Mouse (Mus musculus) midbrain, embryonic 10.5 days (tissue): ENCODE results near the gene Prkce. TPM values are rescaled to one million over a fixed set of nuclear protein-coding genes. Genes with fewer than 3 reads are reported as not detected.

ENCODE experiments used
- DNase-seq: peaks from one replicate; pipeline ENCODE4 v3.0.0-alpha.2; 2017; ENCODE audit warnings: low spot score
- H3K27ac ChIP-seq: fragments of 300-500 bp; sonication (generic); replicated peaks from 2 replicates; pipeline ENCODE4 v1.5.1; 2016; ENCODE audit warnings: mild to moderate bottlenecking
- H3K27me3 ChIP-seq: fragments of 300-500 bp; sonication (generic); 2 replicates; pipeline ENCODE4 v1.6.1; 2016; ENCODE audit warnings: low read depth, mild to moderate bottlenecking; ENCODE audit not compliant: poor library complexity, severe bottlenecking
- H3K36me3 ChIP-seq: fragments of 300-500 bp; sonication (generic); 2 replicates; pipeline ENCODE4 v1.6.1; 2016; ENCODE audit warnings: mild to moderate bottlenecking, moderate library complexity
- H3K4me1 ChIP-seq: fragments of 300-500 bp; sonication (generic); 2 replicates; pipeline ENCODE4 v1.6.1; 2016
- H3K4me3 ChIP-seq: fragments of 300-500 bp; sonication (generic); 2 replicates; pipeline ENCODE4 v1.5.1; 2016; ENCODE audit warnings: mild to moderate bottlenecking, moderate library complexity
- H3K9me3 ChIP-seq: fragments of 300-500 bp; sonication (generic); replicated peaks from 2 replicates; pipeline ENCODE4 v1.6.1; 2016; ENCODE audit warnings: mild to moderate bottlenecking
- WGBS: fragments of 180-500 bp; shearing (Covaris S2); methylation state at CpG from one replicate; pipeline ENCODE4 v1.1.7; 2016; 5-methylcytosine and 5-hydroxymethylcytosine counted together
- polyA plus RNA-seq: library from polyadenylated mRNA; unstranded; fragments of >200 nt; fragmentation: Nextera tagmentation; extraction: Ambion mirVana; gene quantifications from 2 replicates; pipeline ENCODE4 v1.2.1, GENCODE M21; 2016

Prkce gene
- polyA plus RNA-seq, 1 experiment from 2014 or later: 2.9 TPM

- 50% methylated on average over 22 of the region's 22 CpGs for WGBS
- Histone ChIP-seq H3K27ac (0 out of 2 replicates have a peak overlapping the region, but pooled peaks have one; percentile 4), H3K27me3 (no peaks in the 10 kb centered on the region), H3K4me3 (no peak overlapping the region), H3K9me3 (no peaks in the 10 kb centered on the region), H3K36me3 (no peaks in the 10 kb centered on the region), H3K4me1 (peaks cover 22% of the 10 kb centered on the region)
- peak; percentile 58 for DNase-seq
These were observed 368.5 kb downstream of the Prkce start for GRCm38 (mm10) chr17:86535827-86536656.

GRCm38 (mm10) chr17:86539881-86540430 is 372.4 kb downstream of the Prkce start:
- no peaks in the 10 kb centered on the region for H3K36me3 ChIP-seq
- H3K4me1 ChIP-seq: peaks cover 8% of the 10 kb centered on the region
- H3K27ac ChIP-seq: no peak overlapping the region
- no peak for DNase-seq
- 94% methylated on average over 18 of the region's 18 CpGs for WGBS
- no peaks in the 10 kb centered on the region for H3K27me3 ChIP-seq
- no peaks in the 10 kb centered on the region for H3K9me3 ChIP-seq
- H3K4me3 ChIP-seq: no peak overlapping the region

- Histone ChIP-seq H3K4me3 (no peak overlapping the region), H3K4me1 (no peaks in the 10 kb centered on the region), H3K36me3 (no peaks in the 10 kb centered on the region), H3K27ac (no peak overlapping the region), H3K9me3 (no peaks in the 10 kb centered on the region), H3K27me3 (no peaks in the 10 kb centered on the region)
- 67% methylated on average over 7 of the region's 7 CpGs for WGBS
- no peak for DNase-seq
These were observed 378.9 kb downstream of the Prkce start for GRCm38 (mm10) chr17:86546529-86546928.

GRCm38 (mm10) chr17:86549128-86549527 is 381.5 kb downstream of the Prkce start:
- 92% methylated on average over 10 of the region's 10 CpGs for WGBS
- Histone ChIP-seq H3K27me3 (no peaks in the 10 kb centered on the region), H3K4me1 (0 out of 2 replicates have a peak, but pooled peaks cover 5% of the 10 kb centered on the region), H3K36me3 (no peaks in the 10 kb centered on the region), H3K27ac (no peak overlapping the region), H3K9me3 (no peaks in the 10 kb centered on the region), H3K4me3 (no peak overlapping the region)
- no peak for DNase-seq

GRCm38 (mm10) chr17:86551561-86551960 is 384.0 kb downstream of the Prkce start:
- no peaks in the 10 kb centered on the region for H3K36me3 ChIP-seq
- no peaks in the 10 kb centered on the region for H3K9me3 ChIP-seq
- no peak overlapping the region for H3K27ac ChIP-seq
- 0 out of 2 replicates have a peak, but pooled peaks cover 5% of the 10 kb centered on the region for H3K4me1 ChIP-seq
- H3K27me3 ChIP-seq: no peaks in the 10 kb centered on the region
- no peak for DNase-seq
- WGBS: 81% methylated on average over 10 of the region's 10 CpGs
- no peak overlapping the region for H3K4me3 ChIP-seq

GRCm38 (mm10) chr17:86551995-86552394 is 384.4 kb downstream of the Prkce start:
- no peak overlapping the region for H3K4me3 ChIP-seq
- 0 out of 2 replicates have a peak, but pooled peaks cover 5% of the 10 kb centered on the region for H3K4me1 ChIP-seq
- 78% methylated on average over 6 of the region's 6 CpGs for WGBS
- H3K36me3 ChIP-seq: no peaks in the 10 kb centered on the region
- no peak for DNase-seq
- no peaks in the 10 kb centered on the region for H3K9me3 ChIP-seq
- H3K27ac ChIP-seq: no peak overlapping the region
- H3K27me3 ChIP-seq: no peaks in the 10 kb centered on the region

- WGBS: 78% methylated on average over 15 of the region's 15 CpGs
- Histone ChIP-seq H3K4me1 (no peaks in the 10 kb centered on the region), H3K27ac (no peak overlapping the region), H3K9me3 (no peaks in the 10 kb centered on the region), H3K36me3 (no peaks in the 10 kb centered on the region), H3K4me3 (no peak overlapping the region), H3K27me3 (no peaks in the 10 kb centered on the region)
- DNase-seq: no peak
These were observed 391.8 kb downstream of the Prkce start for GRCm38 (mm10) chr17:86559206-86559891.

GRCm38 (mm10) chr17:86560499-86560898 is 392.9 kb downstream of the Prkce start:
- DNase-seq: no peak
- Histone ChIP-seq H3K4me1 (no peaks in the 10 kb centered on the region), H3K4me3 (no peak overlapping the region), H3K36me3 (no peaks in the 10 kb centered on the region), H3K9me3 (no peaks in the 10 kb centered on the region), H3K27ac (no peak overlapping the region), H3K27me3 (no peaks in the 10 kb centered on the region)
- 89% methylated on average over 3 of the region's 3 CpGs for WGBS

GRCm38 (mm10) chr17:86570491-86570890 is 402.9 kb downstream of the Prkce start:
- no peaks in the 10 kb centered on the region for H3K36me3 ChIP-seq
- DNase-seq: no peak
- H3K27ac ChIP-seq: no peak overlapping the region
- H3K4me3 ChIP-seq: no peak overlapping the region
- no peaks in the 10 kb centered on the region for H3K27me3 ChIP-seq
- no peaks in the 10 kb centered on the region for H3K4me1 ChIP-seq
- WGBS: 89% methylated on average over 5 of the region's 5 CpGs
- no peaks in the 10 kb centered on the region for H3K9me3 ChIP-seq

GRCm38 (mm10) chr17:86571266-86571665 is 403.7 kb downstream of the Prkce start:
- Histone ChIP-seq H3K27ac (no peak overlapping the region), H3K36me3 (no peaks in the 10 kb centered on the region), H3K4me3 (no peak overlapping the region), H3K27me3 (no peaks in the 10 kb centered on the region), H3K9me3 (no peaks in the 10 kb centered on the region), H3K4me1 (no peaks in the 10 kb centered on the region)
- WGBS: 90% methylated on average over 3 of the region's 3 CpGs
- DNase-seq: no peak

GRCm38 (mm10) chr17:86572136-86572535 is 404.6 kb downstream of the Prkce start:
- H3K4me3 ChIP-seq: no peak overlapping the region
- H3K36me3 ChIP-seq: no peaks in the 10 kb centered on the region
- no peak for DNase-seq
- H3K4me1 ChIP-seq: no peaks in the 10 kb centered on the region
- H3K27ac ChIP-seq: no peak overlapping the region
- no peaks in the 10 kb centered on the region for H3K27me3 ChIP-seq
- WGBS: 85% methylated on average over 6 of the region's 6 CpGs
- H3K9me3 ChIP-seq: no peaks in the 10 kb centered on the region

GRCm38 (mm10) chr17:86572576-86572975 is 405.0 kb downstream of the Prkce start:
- WGBS: 73% methylated on average over 8 of the region's 8 CpGs
- DNase-seq: no peak

More at GRCm38 (mm10) chr17:86572576-86572975, 405.0 kb downstream of the Prkce start:
- H3K4me3 ChIP-seq: no peak overlapping the region
- H3K27ac ChIP-seq: no peak overlapping the region
- no peaks in the 10 kb centered on the region for H3K27me3 ChIP-seq
- no peaks in the 10 kb centered on the region for H3K4me1 ChIP-seq
- no peaks in the 10 kb centered on the region for H3K9me3 ChIP-seq
- no peaks in the 10 kb centered on the region for H3K36me3 ChIP-seq
